Mouse (Mus musculus) stomach, embryonic 14.5 days (tissue): Measurements from ENCODE around the gene Ak5. TPM values are rescaled to one million over a fixed set of nuclear protein-coding genes. Genes with fewer than 3 reads are reported as not detected.
"Not testable (repeated sequence)": the region's sequence is repeated elsewhere in the genome, so short reads cannot be mapped to it uniquely, and the experiment has no call there.

Experiments
- ATAC-seq: fragments of 200-750 bp; cut with Nextera tagmentation; 2 replicates; pipeline ENCODE4 v1.8.0; 2017; ENCODE audit warnings: low read depth, moderate TSS enrichment; ENCODE audit not compliant: insufficient number of reproducible peaks, insufficient read depth, low FRiP score
- H3K27ac ChIP-seq: fragments of 300-500 bp; sonication (generic); 2 replicates; pipeline ENCODE4 v1.5.1; 2014; ENCODE audit warnings: mild to moderate bottlenecking, low read length, moderate library complexity, mixed read lengths
- H3K27me3 ChIP-seq: fragments of 300-500 bp; sonication (generic); 2 replicates; pipeline ENCODE4 v1.6.1; 2014; ENCODE audit warnings: low read length, control low read depth, mixed read lengths; ENCODE audit not compliant: control insufficient read depth, insufficient read depth
- H3K36me3 ChIP-seq: fragments of 300-500 bp; sonication (generic); 2 replicates; pipeline ENCODE4 v1.6.1; 2014; ENCODE audit warnings: mild to moderate bottlenecking, control low read depth, low read length, moderate library complexity, mixed read lengths; ENCODE audit not compliant: control insufficient read depth, insufficient read depth
- H3K4me1 ChIP-seq: fragments of 300-500 bp; sonication (generic); 2 replicates; pipeline ENCODE4 v1.6.1; 2014; ENCODE audit warnings: low read length, control low read depth, mixed read lengths; ENCODE audit not compliant: control insufficient read depth, insufficient read depth
- H3K4me2 ChIP-seq: fragments of 300-500 bp; sonication (generic); replicated peaks from 2 replicates; pipeline ENCODE4 v1.6.1; 2014; ENCODE audit warnings: low read depth, low read length, control low read depth
- H3K4me3 ChIP-seq: fragments of 300-500 bp; sonication (generic); 2 replicates; pipeline ENCODE4 v1.5.1; 2014; ENCODE audit warnings: low read depth, low read length, control low read depth
- H3K9ac ChIP-seq: fragments of 300-500 bp; sonication (generic); replicated peaks from 2 replicates; pipeline ENCODE4 v1.6.1; 2014; ENCODE audit warnings: low read depth, mild to moderate bottlenecking, control low read depth, low read length, moderate library complexity, mixed read lengths
- H3K9me3 ChIP-seq: fragments of 300-500 bp; sonication (generic); 2 replicates; pipeline ENCODE4 v1.6.1; 2016; ENCODE audit warnings: low read depth, low read length, control low read depth; ENCODE audit not compliant: control insufficient read depth
- WGBS: fragments of 180-500 bp; shearing (Covaris S2); extraction: QIAGEN DNeasy Blood & Tissue Kit; methylation state at CpG from one replicate; pipeline ENCODE4 v1.1.7; 2014; 5-methylcytosine and 5-hydroxymethylcytosine counted together
- polyA plus RNA-seq: library from polyadenylated mRNA; unstranded; fragments of >200 nt; fragmentation: Nextera tagmentation; extraction: Ambion mirVana; gene quantifications from 2 replicates; pipeline ENCODE4 v1.2.1, GENCODE M21; 2014

Gene Ak5
- polyA plus RNA-seq, 1 experiment from 2014 or later = 8.1 TPM

DNA sequence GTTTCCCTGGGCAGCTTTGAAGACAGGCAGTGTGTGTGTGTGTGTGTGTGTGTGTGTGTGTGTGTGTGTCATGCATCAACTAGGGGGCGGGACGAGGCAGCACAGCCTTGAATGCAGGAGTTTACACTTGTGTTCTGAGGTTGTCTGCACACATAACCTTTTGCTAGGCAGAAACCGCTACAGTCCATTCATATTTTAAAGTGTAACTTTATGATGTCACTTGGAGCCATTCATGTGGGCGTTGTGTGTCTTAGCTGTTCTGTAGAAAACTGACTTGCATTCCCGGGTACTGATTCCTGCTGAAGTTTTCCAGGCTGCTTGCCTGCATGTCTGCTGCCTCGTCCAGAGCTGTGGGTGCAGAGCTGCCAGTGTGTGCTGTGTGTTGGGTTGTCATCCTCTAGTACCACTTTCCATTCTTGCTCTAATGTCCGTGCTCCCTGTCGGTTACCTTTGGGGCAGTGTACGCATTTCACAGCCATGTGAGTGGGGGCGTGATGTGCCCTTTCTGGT, 206.1 kb downstream of the Ak5 start:
- 84% methylated on average over 10 of the region's 10 CpGs for WGBS
- Histone ChIP-seq H3K4me1 (no peaks in the 10 kb centered on the region), H3K9me3 (no peaks in the 10 kb centered on the region), H3K36me3 (peaks cover 21% of the 10 kb centered on the region), H3K9ac (no peak overlapping the region), H3K27ac (no peak overlapping the region), H3K4me3 (no peak overlapping the region), H3K4me2 (no peak overlapping the region), H3K27me3 (no peaks in the 10 kb centered on the region)
- ATAC-seq = no peak

DNA sequence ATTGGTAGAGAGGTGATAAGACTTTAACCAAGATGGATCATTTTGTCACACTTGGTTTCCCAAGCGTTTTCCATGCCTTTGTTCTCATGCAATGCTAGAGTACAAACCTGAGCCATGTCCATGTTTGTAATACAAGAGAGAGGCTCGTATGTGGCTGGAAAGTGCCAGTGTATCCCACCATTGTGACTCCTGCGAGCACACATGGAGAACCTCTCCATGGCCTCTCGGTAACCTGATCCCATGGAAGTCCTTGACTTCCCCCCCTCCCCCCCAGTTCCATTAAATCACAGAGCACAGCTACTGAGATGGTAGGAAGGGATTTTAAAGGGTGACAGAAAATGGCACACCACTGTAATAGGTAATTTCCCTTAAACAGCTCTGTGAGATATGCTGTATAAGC, 207.4 kb downstream of the Ak5 start:
- Histone ChIP-seq H3K4me2 (no peak overlapping the region), H3K4me3 (no peak overlapping the region), H3K9me3 (no peaks in the 10 kb centered on the region), H3K4me1 (no peaks in the 10 kb centered on the region), H3K27ac (no peak overlapping the region), H3K27me3 (no peaks in the 10 kb centered on the region), H3K36me3 (peaks cover 29% of the 10 kb centered on the region), H3K9ac (no peak overlapping the region)
- 39% methylated on average over 4 of the region's 4 CpGs for WGBS
- no peak for ATAC-seq

DNA sequence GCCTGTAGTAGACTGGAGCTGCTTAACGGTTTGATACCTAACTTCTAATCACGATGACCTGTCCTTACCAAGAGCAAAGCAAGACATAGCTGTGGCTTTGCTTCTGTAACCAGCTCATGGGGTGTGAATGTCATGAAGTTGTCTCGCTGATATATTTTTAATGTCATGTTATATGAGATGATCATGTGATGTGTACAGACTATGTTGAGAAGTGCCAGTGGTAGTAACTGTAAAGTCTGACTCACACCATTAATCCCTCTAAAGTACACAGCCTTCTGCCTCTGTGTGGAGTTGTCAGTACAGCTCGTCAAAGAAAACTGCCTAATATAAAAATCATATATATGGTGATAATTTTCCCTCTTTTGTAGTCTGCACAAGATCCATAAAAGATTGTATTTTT, 209.3 kb downstream of the Ak5 start:
- H3K4me1 ChIP-seq, H3K9me3 ChIP-seq, H3K4me3 ChIP-seq, H3K27me3 ChIP-seq, H3K4me2 ChIP-seq, H3K9ac ChIP-seq, ATAC-seq, H3K27ac ChIP-seq: not testable (repeated sequence)
- WGBS = 81% methylated on average over 4 of the region's 4 CpGs
- peaks cover 41% of the 10 kb centered on the region for H3K36me3 ChIP-seq

DNA sequence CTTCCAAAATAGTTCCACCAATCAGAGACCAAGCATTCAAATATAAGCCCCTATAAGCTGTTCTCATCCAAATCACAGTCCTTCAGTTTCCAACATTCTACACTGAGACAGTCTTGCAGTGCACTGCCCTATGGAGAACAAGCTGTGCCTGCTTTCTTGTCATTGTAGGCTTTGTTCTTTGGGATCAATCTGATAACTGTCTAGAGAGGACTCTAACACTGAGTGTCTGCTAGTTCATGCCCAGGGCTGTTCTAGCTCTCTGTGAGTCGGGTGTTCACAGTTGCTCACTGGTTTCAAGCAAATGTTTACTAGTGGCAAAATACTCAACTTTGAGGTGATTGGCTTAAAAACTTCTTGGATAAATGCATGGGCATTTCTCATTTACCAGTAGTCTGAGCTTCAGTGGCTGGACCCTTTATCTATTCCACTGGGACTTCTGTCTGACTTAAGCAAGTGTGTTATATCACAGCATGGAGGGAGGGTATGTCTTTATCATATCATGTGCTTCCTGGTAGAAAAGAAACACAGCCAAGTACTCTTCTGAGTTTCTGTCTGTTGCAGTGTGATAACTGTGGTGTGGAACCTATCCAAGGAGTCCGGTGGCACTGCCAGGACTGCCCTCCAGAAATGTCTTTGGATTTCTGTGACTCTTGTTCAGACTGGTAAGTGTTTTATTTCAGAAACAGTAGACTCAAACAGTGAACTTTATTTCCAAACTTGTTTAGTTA, 210.7 kb downstream of the Ak5 start:
- Histone ChIP-seq H3K36me3 (peaks cover 41% of the 10 kb centered on the region), H3K27ac (no peak overlapping the region), H3K9ac (no peak overlapping the region), H3K4me3 (no peak overlapping the region), H3K4me1 (no peaks in the 10 kb centered on the region), H3K27me3 (no peaks in the 10 kb centered on the region), H3K9me3 (no peaks in the 10 kb centered on the region), H3K4me2 (no peak overlapping the region)
- no peak for ATAC-seq
- 95% methylated on average over 2 of the region's 2 CpGs for WGBS

DNA sequence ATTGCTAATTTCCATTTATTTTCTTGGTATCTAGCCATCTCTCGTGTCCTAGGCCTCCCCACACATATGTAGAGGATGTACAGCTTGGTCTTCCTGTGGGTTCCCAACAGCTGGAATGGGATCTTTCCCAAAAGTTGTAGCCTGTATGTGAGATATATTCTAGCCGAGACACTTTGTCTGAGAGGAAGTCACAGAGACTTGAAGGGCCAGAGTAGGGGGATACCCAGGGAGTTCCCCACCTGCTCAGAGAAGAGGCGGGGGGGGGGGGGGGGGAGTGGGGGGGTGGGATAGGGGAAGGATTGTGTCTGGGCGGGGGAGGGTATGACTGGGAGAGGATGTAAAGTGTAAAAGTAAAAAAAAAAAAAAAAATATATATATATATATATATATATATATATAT, 215.0 kb downstream of the Ak5 start:
- Histone ChIP-seq H3K36me3 (peaks cover 64% of the 10 kb centered on the region), H3K4me2 (no peak overlapping the region), H3K27ac (no peak overlapping the region), H3K9ac (no peak overlapping the region), H3K4me1 (no peaks in the 10 kb centered on the region), H3K9me3 (no peaks in the 10 kb centered on the region), H3K4me3 (no peak overlapping the region), H3K27me3 (no peaks in the 10 kb centered on the region)
- WGBS = 90% methylated on average over 3 of the region's 4 CpGs
- ATAC-seq = no peak

DNA sequence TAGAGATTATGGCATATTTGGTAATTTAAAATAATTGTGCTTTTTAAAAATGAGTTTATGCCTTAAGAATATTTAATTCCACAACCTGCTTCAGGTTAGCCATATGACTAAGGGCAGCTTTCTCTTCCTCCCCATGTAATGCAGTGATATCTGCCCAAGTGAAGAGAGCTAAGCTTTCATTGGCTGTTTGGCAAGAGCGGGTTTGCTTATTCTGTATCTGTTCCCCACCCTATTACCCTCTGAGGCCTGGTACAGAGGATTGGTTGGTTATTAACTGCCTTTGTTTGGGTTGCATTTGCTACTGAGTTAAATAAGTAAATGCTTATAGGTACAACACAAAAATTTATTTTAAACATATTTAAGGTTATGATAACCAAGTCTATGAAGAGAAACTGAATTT, 221.2 kb downstream of the Ak5 start:
- H3K4me1 ChIP-seq = no peaks in the 10 kb centered on the region
- no peak overlapping the region for H3K9ac ChIP-seq
- no peaks in the 10 kb centered on the region for H3K27me3 ChIP-seq
- H3K9me3 ChIP-seq = no peaks in the 10 kb centered on the region
- no peak for ATAC-seq
- no peak overlapping the region for H3K27ac ChIP-seq
- 79% methylated on average over 1 of the region's 1 CpGs for WGBS
- H3K36me3 ChIP-seq = peaks cover 32% of the 10 kb centered on the region
- H3K4me3 ChIP-seq = no peak overlapping the region
- H3K4me2 ChIP-seq = no peak overlapping the region

DNA sequence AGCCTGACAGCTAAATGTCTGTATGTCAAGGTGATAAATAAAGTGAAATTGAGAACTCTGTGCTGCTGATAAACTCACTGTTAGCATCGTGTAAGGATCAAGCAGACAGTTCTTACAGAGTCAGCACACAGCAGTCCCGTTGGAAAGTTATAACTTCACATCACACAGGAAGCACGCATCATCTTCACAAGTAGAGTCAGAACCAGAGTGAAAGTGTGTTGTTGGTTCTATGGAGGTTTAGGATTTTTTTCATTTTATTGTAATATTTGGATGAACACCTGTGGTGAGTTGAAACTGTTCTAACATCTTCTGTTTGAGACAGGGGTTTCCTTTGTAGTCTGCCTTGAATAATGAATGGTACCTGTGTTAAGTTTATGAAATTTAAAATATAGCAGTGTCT, 224.0 kb downstream of the Ak5 start:
- 70% methylated on average over 3 of the region's 3 CpGs for WGBS
- no peak for ATAC-seq
- Histone ChIP-seq H3K9me3 (no peaks in the 10 kb centered on the region), H3K4me1 (no peaks in the 10 kb centered on the region), H3K27ac (no peak overlapping the region), H3K36me3 (peaks cover 7% of the 10 kb centered on the region; the same call in 1 of the 2 replicates), H3K4me2 (no peak overlapping the region), H3K27me3 (no peaks in the 10 kb centered on the region), H3K4me3 (no peak overlapping the region), H3K9ac (no peak overlapping the region)

DNA sequence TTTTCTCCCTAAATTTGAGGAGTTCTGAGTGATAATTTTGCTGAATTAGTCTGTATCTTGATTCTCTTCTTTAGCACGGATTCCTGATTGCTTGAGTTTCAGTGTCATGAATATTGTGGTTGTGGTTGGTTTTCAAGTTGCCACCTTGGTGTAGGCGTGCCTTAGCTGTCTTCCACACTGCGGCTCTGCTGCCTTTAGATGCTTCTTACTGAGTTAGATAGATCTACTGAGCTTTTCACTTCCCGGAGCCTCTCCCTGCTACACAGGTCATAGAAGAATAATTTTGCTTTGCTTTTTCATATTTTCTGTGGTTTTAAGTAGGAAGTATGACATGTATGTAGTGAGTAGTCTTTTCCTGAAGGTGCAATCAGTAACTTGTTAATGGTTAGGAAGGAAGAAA, 225.4 kb downstream of the Ak5 start:
- H3K27ac ChIP-seq = no peak overlapping the region

DNA sequence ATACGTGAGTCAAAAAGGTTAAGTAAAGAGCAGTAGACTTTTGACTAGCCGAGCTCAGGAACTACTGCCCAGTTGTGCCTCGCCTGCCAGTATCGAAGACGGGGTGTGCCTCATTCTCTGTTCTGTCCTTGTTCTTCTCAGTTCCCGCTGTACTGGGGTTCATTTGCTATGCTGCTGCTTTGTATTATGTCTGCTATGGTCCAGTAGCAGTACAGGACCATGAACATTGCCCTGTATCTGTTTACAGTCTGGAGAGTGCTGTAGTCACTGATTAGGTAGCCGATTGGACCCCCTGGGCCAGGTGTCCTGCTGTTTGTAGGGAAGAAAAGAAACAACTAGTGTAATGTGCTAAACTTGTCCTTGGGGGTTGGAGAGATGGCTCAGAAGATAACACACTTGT, 230.1 kb downstream of the Ak5 start:
- Histone ChIP-seq H3K36me3 (no peaks in the 10 kb centered on the region; the same call in 1 of the 2 replicates), H3K9ac (no peak overlapping the region), H3K27ac (no peak overlapping the region), H3K27me3 (no peaks in the 10 kb centered on the region), H3K9me3 (no peaks in the 10 kb centered on the region), H3K4me1 (no peaks in the 10 kb centered on the region), H3K4me3 (no peak overlapping the region), H3K4me2 (no peak overlapping the region)
- WGBS = 97% methylated on average over 7 of the region's 7 CpGs
- no peak for ATAC-seq

More for the DNA sequence above, 225.4 kb downstream of the Ak5 start:
- H3K9ac ChIP-seq = no peak overlapping the region
- no peak overlapping the region for H3K4me2 ChIP-seq
- H3K9me3 ChIP-seq = no peaks in the 10 kb centered on the region
- 92% methylated on average over 4 of the region's 4 CpGs for WGBS
- no peaks in the 10 kb centered on the region for H3K27me3 ChIP-seq
- no peaks in the 10 kb centered on the region for H3K4me1 ChIP-seq
- no peak overlapping the region for H3K4me3 ChIP-seq
- H3K36me3 ChIP-seq = peaks cover 4% of the 10 kb centered on the region; the same call in 1 of the 2 replicates
- ATAC-seq = no peak
